Mouse (Mus musculus) lung, postnatal 0 days (tissue): Measurements from ENCODE around the gene Zfp652.

Source experiments
- CTCF ChIP-seq: IDR thresholded peaks from 2 replicates; pipeline ENCODE4 v1.5.1; 2016; ENCODE audit warnings: antibody characterized with exemption, mild to moderate bottlenecking
- EP300 ChIP-seq: IDR thresholded peaks from 2 replicates; pipeline ENCODE4 v1.6.1; 2016; ENCODE audit warnings: antibody characterized with exemption, mild to moderate bottlenecking, control low read depth

DNA sequence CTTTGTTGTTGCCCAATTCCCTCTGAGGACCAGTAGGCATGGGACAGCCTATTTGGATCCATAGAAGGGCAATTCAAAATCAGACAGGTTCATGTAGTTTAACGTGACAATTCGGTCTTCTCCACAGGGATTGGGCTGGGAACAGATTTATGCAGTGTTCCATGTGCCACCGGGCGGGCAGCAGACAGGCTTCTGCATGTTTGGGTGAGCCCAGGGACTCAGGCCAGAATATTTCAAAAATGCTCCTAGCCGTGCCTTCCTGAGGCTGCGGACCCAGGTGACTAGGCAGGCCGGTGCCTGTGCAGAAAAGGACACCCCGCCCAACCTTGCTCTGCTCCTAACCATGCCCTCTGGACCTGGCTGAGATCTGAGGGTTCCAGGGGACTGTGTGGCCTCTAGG lies 106.7 kb downstream of the Zfp652 start:
- no peak for TF ChIP-seq CTCF
- TF ChIP-seq EP300, result no peak
